Mouse (Mus musculus) adrenal gland, postnatal 14 days (tissue): ENCODE results near the gene Ramp3. TPM values are rescaled to one million over a fixed set of nuclear protein-coding genes. Genes with fewer than 3 reads are reported as not detected.

Experiments used
- total RNA-seq: library from RNA; stranded (reverse); gene quantifications from 2 replicates; pipeline ENCODE4 v1.2.3, GENCODE M21; 2021

Gene Ramp3
- total RNA-seq, 1 experiment from 2014 or later: 11.0 TPM

Other genes with a start within 250 kb of the Ramp3 start
- gene Ppia, start 243.1 kb upstream of the Ramp3 start, total RNA-seq: 1,829 and 1,894 TPM in 2 replicates
- 84.2 and 99.3 TPM in 2 replicates for gene H2afv, start 214.1 kb upstream of the Ramp3 start, total RNA-seq
- gene Purb, start 182.6 kb upstream of the Ramp3 start, total RNA-seq: 73.6 and 75.8 TPM in 2 replicates
- gene Myo1g, start 137.6 kb upstream of the Ramp3 start, total RNA-seq: 4.0 and 11.8 TPM in 2 replicates
- gene Ccm2, start 111.6 kb upstream of the Ramp3 start, total RNA-seq: 37.6 and 47.5 TPM in 2 replicates
- 2.9 and 4.4 TPM in 2 replicates for gene Nacad, start 52.5 kb upstream of the Ramp3 start, total RNA-seq
- 85.1 and 90.4 TPM in 2 replicates for gene Tbrg4, start 32.5 kb upstream of the Ramp3 start, total RNA-seq
- gene Wap, start 19.9 kb upstream of the Ramp3 start, total RNA-seq: not detected in 2 replicates
- gene Gm11983, start 179.1 kb downstream of the Ramp3 start, total RNA-seq: not detected in 2 replicates